Mouse (Mus musculus) MEL (cell line): ENCODE data around the gene Dnaaf3.

Source experiments
- MAX ChIP-seq: IDR thresholded peaks from 2 replicates; pipeline ENCODE4 v1.6.1; 2011; ENCODE audit warnings: low read length, improper control_type of control experiment
- MAZ ChIP-seq: IDR thresholded peaks from 2 replicates; pipeline ENCODE4 v1.6.1; 2012; ENCODE audit warnings: low read depth, mild to moderate bottlenecking, inconsistent platforms, low read length, improper control_type of control experiment
- POLR2A ChIP-seq, 2 experiments: IDR thresholded peaks; 2 replicates each; pipeline ENCODE4 v1.6.1; 2011 to 2012; ENCODE audit warnings: low read length in 2 of 2, mild to moderate bottlenecking in 2 of 2, control low read depth in 1 of 2, improper control_type of control experiment in 1 of 2, low read depth in 1 of 2, moderate library complexity in 1 of 2; ENCODE audit not compliant: control insufficient read depth in 1 of 2, insufficient read depth in 1 of 2, poor library complexity in 1 of 2
- USF2 ChIP-seq, 2 experiments: IDR thresholded peaks; 2 replicates each; pipeline ENCODE4 v1.6.1; 2011 to 2012; ENCODE audit warnings: improper control_type of control experiment in 2 of 2, low read length in 2 of 2, borderline replicate concordance in 1 of 2, inconsistent platforms in 1 of 2, low read depth in 1 of 2, mild to moderate bottlenecking in 1 of 2; ENCODE audit not compliant: insufficient read depth in 1 of 2

DNA sequence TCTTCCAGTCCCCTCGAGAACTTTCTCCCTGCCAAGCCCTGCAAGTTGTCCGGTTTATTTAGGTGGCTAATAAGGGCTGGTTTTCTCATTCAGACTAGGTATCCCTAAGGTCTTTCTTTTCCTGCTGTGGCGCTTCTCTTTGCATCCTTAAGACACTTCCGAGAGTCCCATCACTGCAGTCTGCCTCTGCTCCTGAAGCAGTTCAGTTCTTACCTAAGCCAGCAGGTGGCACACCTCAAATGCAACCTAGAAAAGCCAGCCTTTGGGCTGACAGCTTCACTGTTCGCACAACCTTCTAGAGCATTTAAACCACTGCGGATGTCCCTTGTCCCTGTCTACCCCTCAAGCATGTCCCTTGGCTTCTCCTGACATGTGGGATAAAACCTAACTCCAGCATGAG is 52.6 kb downstream of the Dnaaf3 start:
- TF ChIP-seq POLR2A (IDR thresholded peaks at IDR 0.05; ENCODE audit: control insufficient read depth in 1 of 2, insufficient read depth in 1 of 2, low read depth in 1 of 2, low read length in 2 of 2, poor library complexity in 1 of 2) (no peak; a peak in 1 of 4 replicates), USF2 (IDR thresholded peaks at IDR 0.05; ENCODE audit: borderline replicate concordance in 1 of 2, insufficient read depth in 1 of 2, low read depth in 1 of 2, low read length in 2 of 2) (no peak), MAZ (no peak), MAX (no peak)
